Mouse (Mus musculus) limb, embryonic 10.5 days (tissue): ENCODE data around the gene Atp9a. TPM values are rescaled to one million over a fixed set of nuclear protein-coding genes. Genes with fewer than 3 reads are reported as not detected.

Experiments used
- DNase-seq: peaks from one replicate; pipeline ENCODE4 v3.0.0-alpha.2; 2017; ENCODE audit warnings: low spot score
- H3K27ac ChIP-seq: fragments of 300-500 bp; sonication (generic); 2 replicates; pipeline ENCODE4 v1.5.1; 2016; ENCODE audit warnings: mild to moderate bottlenecking
- H3K27me3 ChIP-seq: fragments of 300-500 bp; sonication (generic); 2 replicates; pipeline ENCODE4 v1.6.1; 2016; ENCODE audit warnings: low read depth, mild to moderate bottlenecking; ENCODE audit not compliant: poor library complexity, severe bottlenecking
- H3K36me3 ChIP-seq: fragments of 300-500 bp; sonication (generic); 2 replicates; pipeline ENCODE4 v1.6.1; 2016; ENCODE audit warnings: mild to moderate bottlenecking, moderate library complexity
- H3K4me1 ChIP-seq: fragments of 300-500 bp; sonication (generic); 2 replicates; pipeline ENCODE4 v1.6.1; 2016
- H3K4me3 ChIP-seq: fragments of 300-500 bp; sonication (generic); 2 replicates; pipeline ENCODE4 v1.5.1; 2016; ENCODE audit warnings: mild to moderate bottlenecking, moderate library complexity
- H3K9me3 ChIP-seq: fragments of 300-500 bp; sonication (generic); replicated peaks from 2 replicates; pipeline ENCODE4 v1.6.1; 2016; ENCODE audit warnings: mild to moderate bottlenecking
- WGBS: fragments of 180-500 bp; shearing (Covaris S2); methylation state at CpG from one replicate; pipeline ENCODE4 v1.1.7; 2016; 5-methylcytosine and 5-hydroxymethylcytosine counted together
- polyA plus RNA-seq: library from polyadenylated mRNA; unstranded; fragments of >200 nt; fragmentation: Nextera tagmentation; extraction: Ambion mirVana; gene quantifications from 2 replicates; pipeline ENCODE4 v1.2.1, GENCODE M21; 2016

Atp9a gene
- polyA plus RNA-seq, 1 experiment from 2014 or later, result 6.5 TPM

- Histone ChIP-seq H3K27me3 (peaks cover 4% of the 10 kb centered on the region; the same call in 1 of the 2 replicates), H3K36me3 (peaks cover 14% of the 10 kb centered on the region), H3K27ac (peak overlapping the region; percentile 77), H3K9me3 (no peaks in the 10 kb centered on the region), H3K4me3 (peak overlapping the region; percentile 13; the same call in 1 of the 2 replicates), H3K4me1 (peaks cover 40% of the 10 kb centered on the region)
- WGBS, result 20% methylated on average over 13 of the region's 13 CpGs
- peak; percentile 62 for DNase-seq
Observed at GRCm38 (mm10) chr2:168669762-168670161, 72.4 kb downstream of the Atp9a start.

- 88% methylated on average over 13 of the region's 13 CpGs for WGBS
- no peak for DNase-seq
- H3K27ac ChIP-seq, result peak overlapping the region; percentile 77; the same call in 1 of the 2 replicates
- H3K27me3 ChIP-seq, result peaks cover 4% of the 10 kb centered on the region; the same call in 1 of the 2 replicates
- H3K4me1 ChIP-seq, result peaks cover 50% of the 10 kb centered on the region
- no peaks in the 10 kb centered on the region for H3K9me3 ChIP-seq
- no peaks in the 10 kb centered on the region for H3K36me3 ChIP-seq
- no peak overlapping the region for H3K4me3 ChIP-seq
Observed at GRCm38 (mm10) chr2:168667745-168668144, 74.5 kb downstream of the Atp9a start.

DNA sequence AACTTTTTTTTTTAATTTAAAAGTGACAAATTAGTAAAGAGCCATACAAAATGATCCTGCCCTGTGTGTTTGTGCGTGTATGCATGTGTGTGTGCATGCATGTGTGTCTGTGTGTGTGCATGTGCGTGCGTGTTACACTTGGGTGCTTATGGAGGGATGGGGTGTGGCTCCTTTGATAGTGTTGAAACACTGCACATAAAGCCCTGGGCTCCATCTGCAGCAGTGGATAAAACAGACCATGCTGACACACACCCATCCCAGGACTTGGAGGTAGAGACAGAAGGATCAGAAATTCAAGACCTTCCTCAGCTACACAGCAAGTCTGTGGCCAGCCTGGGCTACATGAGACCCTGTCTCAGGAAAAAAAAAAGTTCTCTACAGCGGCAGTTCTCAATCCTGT lies 76.5 kb downstream of the Atp9a start:
- peaks cover 62% of the 10 kb centered on the region for H3K4me1 ChIP-seq
- DNase-seq, result no peak
- H3K9me3 ChIP-seq, result no peaks in the 10 kb centered on the region
- no peak overlapping the region; the same call in 1 of the 2 replicates for H3K27ac ChIP-seq
- 91% methylated on average over 4 of the region's 4 CpGs for WGBS
- peaks cover 18% of the 10 kb centered on the region for H3K27me3 ChIP-seq
- no peaks in the 10 kb centered on the region for H3K36me3 ChIP-seq
- no peak overlapping the region for H3K4me3 ChIP-seq

GRCm38 (mm10) chr2:168663716-168664115 lies 78.5 kb downstream of the Atp9a start:
- peaks cover 18% of the 10 kb centered on the region for H3K27me3 ChIP-seq
- 62% methylated on average over 5 of the region's 5 CpGs for WGBS
- DNase-seq, result no peak

DNA sequence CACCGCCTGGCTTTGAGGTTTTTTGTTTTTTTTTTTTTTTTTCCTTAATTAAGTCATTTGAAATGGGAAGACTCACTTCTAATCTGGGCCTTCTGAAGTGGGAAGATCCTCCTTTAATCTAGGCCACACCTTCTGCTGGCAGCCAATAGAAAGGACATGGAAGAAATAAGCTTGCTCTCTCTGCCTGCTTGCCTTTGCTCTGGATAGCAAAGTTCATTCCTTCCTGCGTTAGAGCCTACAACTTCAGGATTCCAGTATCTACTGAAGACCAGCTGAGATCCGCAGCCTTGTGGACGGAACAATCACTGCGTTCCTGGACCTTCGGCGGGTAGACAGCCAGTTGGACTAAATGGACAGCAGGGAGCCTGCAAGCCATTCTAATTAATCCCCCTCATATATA lies 79.0 kb downstream of the Atp9a start:
- Histone ChIP-seq H3K4me1 (peaks cover 42% of the 10 kb centered on the region), H3K27me3 (peaks cover 18% of the 10 kb centered on the region), H3K36me3 (no peaks in the 10 kb centered on the region), H3K27ac (no peak overlapping the region), H3K9me3 (no peaks in the 10 kb centered on the region), H3K4me3 (no peak overlapping the region)
- DNase-seq, result no peak
- WGBS, result 81% methylated on average over 7 of the region's 7 CpGs

More at GRCm38 (mm10) chr2:168663716-168664115, 78.5 kb downstream of the Atp9a start:
- Histone ChIP-seq H3K36me3 (no peaks in the 10 kb centered on the region), H3K9me3 (no peaks in the 10 kb centered on the region), H3K4me1 (peaks cover 46% of the 10 kb centered on the region), H3K27ac (no peak overlapping the region; the same call in 1 of the 2 replicates), H3K4me3 (no peak overlapping the region)

DNA sequence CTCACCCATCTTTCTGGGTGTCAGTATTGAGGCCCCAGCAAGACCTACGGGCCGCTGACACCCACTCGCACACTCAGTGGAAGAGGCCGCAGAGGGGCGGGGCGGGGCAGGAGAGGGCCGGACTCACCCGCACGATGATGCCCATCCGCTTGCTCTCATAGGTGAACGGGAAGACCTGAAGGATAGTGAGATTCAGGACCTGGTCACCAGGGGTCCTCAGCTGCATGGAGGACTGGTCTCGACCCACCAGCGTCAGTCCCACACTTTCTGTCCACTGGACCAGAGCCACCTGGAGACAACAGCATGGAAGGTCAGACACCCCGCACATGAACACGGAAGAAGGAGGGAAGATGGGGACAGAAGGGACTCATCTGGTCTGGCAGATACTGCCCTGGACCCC lies 80.4 kb downstream of the Atp9a start:
- 66% methylated on average over 15 of the region's 15 CpGs for WGBS
- H3K27me3 ChIP-seq, result peaks cover 13% of the 10 kb centered on the region; the same call in 1 of the 2 replicates
- no peak overlapping the region for H3K4me3 ChIP-seq
- H3K4me1 ChIP-seq, result peaks cover 35% of the 10 kb centered on the region
- H3K27ac ChIP-seq, result no peak overlapping the region
- no peak for DNase-seq
- no peaks in the 10 kb centered on the region for H3K36me3 ChIP-seq
- H3K9me3 ChIP-seq, result no peaks in the 10 kb centered on the region

GRCm38 (mm10) chr2:168660344-168660743 lies 81.9 kb downstream of the Atp9a start:
- Histone ChIP-seq H3K4me3 (no peak overlapping the region), H3K9me3 (no peaks in the 10 kb centered on the region), H3K27ac (no peak overlapping the region), H3K27me3 (peaks cover 13% of the 10 kb centered on the region; the same call in 1 of the 2 replicates), H3K36me3 (no peaks in the 10 kb centered on the region), H3K4me1 (peaks cover 27% of the 10 kb centered on the region)
- WGBS, result 61% methylated on average over 5 of the region's 5 CpGs
- DNase-seq, result no peak

DNA sequence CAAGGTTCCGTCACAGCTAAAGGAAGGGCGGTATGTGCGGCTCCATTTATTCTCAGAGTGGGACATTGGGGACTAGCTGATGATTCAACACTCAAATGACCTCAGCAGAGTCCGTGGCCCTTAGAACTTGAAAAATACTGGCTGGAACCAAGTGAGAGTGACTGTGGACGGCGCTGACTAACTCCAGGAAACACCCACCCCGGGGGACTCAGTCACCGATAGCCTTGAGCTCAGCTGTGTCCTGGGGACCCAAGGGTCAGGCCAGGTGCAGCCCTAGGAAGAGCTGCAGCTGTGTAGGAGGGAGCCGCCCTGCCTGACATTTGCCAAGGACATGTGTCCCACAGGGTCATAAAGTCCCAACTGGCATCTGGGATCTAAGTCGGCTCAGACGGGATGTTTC lies 83.7 kb downstream of the Atp9a start:
- H3K4me1 ChIP-seq, result peaks cover 34% of the 10 kb centered on the region
- no peaks in the 10 kb centered on the region for H3K36me3 ChIP-seq
- peaks cover 13% of the 10 kb centered on the region; the same call in 1 of the 2 replicates for H3K27me3 ChIP-seq
- WGBS, result 80% methylated on average over 11 of the region's 11 CpGs
- H3K9me3 ChIP-seq, result no peaks in the 10 kb centered on the region
- H3K27ac ChIP-seq, result no peak overlapping the region
- no peak for DNase-seq
- no peak overlapping the region for H3K4me3 ChIP-seq

GRCm38 (mm10) chr2:168656569-168657308 lies 85.5 kb downstream of the Atp9a start:
- WGBS, result 75% methylated on average over 16 of the region's 16 CpGs

GRCm38 (mm10) chr2:168654983-168655669 lies 87.1 kb downstream of the Atp9a start:
- WGBS, result 78% methylated on average over 17 of the region's 17 CpGs
- H3K36me3 ChIP-seq, result no peaks in the 10 kb centered on the region
- no peaks in the 10 kb centered on the region for H3K9me3 ChIP-seq
- no peaks in the 10 kb centered on the region for H3K27me3 ChIP-seq
- peaks cover 20% of the 10 kb centered on the region for H3K4me1 ChIP-seq
- DNase-seq, result no peak
- H3K27ac ChIP-seq, result 0 out of 2 replicates have a peak overlapping the region, but pooled peaks have one; percentile 7
- no peak overlapping the region for H3K4me3 ChIP-seq

More at GRCm38 (mm10) chr2:168656569-168657308, 85.5 kb downstream of the Atp9a start:
- no peak for DNase-seq
- Histone ChIP-seq H3K9me3 (no peaks in the 10 kb centered on the region), H3K27me3 (0 out of 2 replicates have a peak, but pooled peaks cover 6% of the 10 kb centered on the region), H3K4me1 (peaks cover 22% of the 10 kb centered on the region), H3K36me3 (no peaks in the 10 kb centered on the region), H3K4me3 (no peak overlapping the region), H3K27ac (no peak overlapping the region)

DNA sequence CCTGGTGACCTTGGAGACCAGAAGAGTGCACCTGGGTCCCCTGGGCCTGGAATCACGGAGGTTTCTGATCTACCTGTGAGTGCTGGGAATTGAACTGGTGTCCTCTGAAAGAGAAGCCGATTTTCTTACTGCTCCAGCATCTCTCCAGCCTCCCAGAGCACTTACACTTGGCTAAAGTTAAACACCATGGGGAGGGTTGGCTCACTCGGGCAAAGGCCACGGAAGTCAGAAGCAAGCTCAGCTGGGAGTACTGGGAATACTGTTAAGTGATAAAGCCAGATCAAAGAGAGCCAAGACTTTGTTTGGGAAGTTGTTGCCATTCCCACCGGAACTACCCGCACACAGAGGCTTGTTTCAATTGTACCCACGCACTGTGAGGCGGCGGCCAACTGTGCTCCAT lies 87.7 kb downstream of the Atp9a start:
- Histone ChIP-seq H3K9me3 (no peaks in the 10 kb centered on the region), H3K36me3 (no peaks in the 10 kb centered on the region), H3K27ac (0 out of 2 replicates have a peak overlapping the region, but pooled peaks have one; percentile 7), H3K4me1 (peaks cover 19% of the 10 kb centered on the region), H3K4me3 (no peak overlapping the region), H3K27me3 (no peaks in the 10 kb centered on the region)
- no peak for DNase-seq
- WGBS, result 51% methylated on average over 9 of the region's 9 CpGs

- H3K36me3 ChIP-seq, result peaks cover 8% of the 10 kb centered on the region; the same call in 1 of the 2 replicates
- H3K4me1 ChIP-seq, result peaks cover 45% of the 10 kb centered on the region
- peak; percentile 59 for DNase-seq
- H3K27me3 ChIP-seq, result no peaks in the 10 kb centered on the region
- H3K4me3 ChIP-seq, result no peak overlapping the region
- H3K27ac ChIP-seq, result no peak overlapping the region
- 49% methylated on average over 7 of the region's 7 CpGs for WGBS
- no peaks in the 10 kb centered on the region for H3K9me3 ChIP-seq
Observed at GRCm38 (mm10) chr2:168651757-168652156, 90.5 kb downstream of the Atp9a start.

GRCm38 (mm10) chr2:168648171-168648570 lies 94.0 kb downstream of the Atp9a start:
- no peak overlapping the region for H3K4me3 ChIP-seq
- peaks cover 49% of the 10 kb centered on the region for H3K4me1 ChIP-seq
- 79% methylated on average over 8 of the region's 8 CpGs for WGBS
- no peaks in the 10 kb centered on the region for H3K9me3 ChIP-seq
- H3K27ac ChIP-seq, result peak overlapping the region; percentile 58; the same call in 1 of the 2 replicates
- DNase-seq, result no peak
- H3K27me3 ChIP-seq, result 0 out of 2 replicates have a peak, but pooled peaks cover 4% of the 10 kb centered on the region
- H3K36me3 ChIP-seq, result peaks cover 8% of the 10 kb centered on the region; the same call in 1 of the 2 replicates
